Mouse (Mus musculus): Measurements from ENCODE around the gene Sit1. TPM values are rescaled to one million over a fixed set of nuclear protein-coding genes. Genes with fewer than 3 reads are reported as not detected.

The Sit1 gene
- total RNA-seq, 1 experiment = 0.31 TPM

GRCm38 (mm10) chr4:43432832-43433231, 50.7 kb downstream of the Sit1 start:
- in situ Hi-C loops (cut with MboI; ENCODE audit: low sequenced_read_pairs in 2 of 2, unreplicated experiment in 2 of 2) = loop anchor here in 1 of 2 experiments (5.0 kb wide), 1 partner anchor 54 kb away; no protein-coding TSS in a partner anchor
- TF ChIP-seq ZC3H11A (IDR thresholded peaks at IDR 0.05; ENCODE audit: borderline replicate concordance, low read depth, low read length) (no peak), HCFC1 (IDR thresholded peaks at IDR 0.05; ENCODE audit: borderline replicate concordance, insufficient read depth, low read length) (no peak), CHD2 (IDR thresholded peaks at IDR 0.05; ENCODE audit: low read depth, low read length) (no peak), ZNF384 (IDR thresholded peaks at IDR 0.05; ENCODE audit: low read depth, low read length) (no peak), MAFK (IDR thresholded peaks at IDR 0.05; ENCODE audit: insufficient read depth, low read depth, low read length) (no peak)
- DNase-seq (ENCODE audit: low read depth, low spot score) = no peak
- H3K4me3 ChIP-seq (ENCODE audit: insufficient read depth in 1 of 2, low read depth in 1 of 2, low read length in 2 of 2, poor library complexity in 1 of 2, severe bottlenecking in 1 of 2) = no peak overlapping the region
- no peak overlapping the region for H3K27ac ChIP-seq (ENCODE audit: insufficient read depth, low read depth, low read length, poor library complexity, severe bottlenecking)
- no peaks in the 10 kb centered on the region for H3K36me3 ChIP-seq (ENCODE audit: control insufficient read depth, insufficient read depth, low read length, poor library complexity, severe bottlenecking)
- H3K9ac ChIP-seq (ENCODE audit: insufficient read depth, low read depth, low read length, poor library complexity, severe bottlenecking) = no peak overlapping the region
- H3K9me3 ChIP-seq (ENCODE audit: control insufficient read depth, insufficient read depth, low read depth, low read length) = no peaks in the 10 kb centered on the region
- H3K4me1 ChIP-seq (ENCODE audit: control insufficient read depth in 2 of 2, insufficient read depth in 2 of 2, low read length in 2 of 2, poor library complexity in 1 of 2) = peaks cover 0 to 10% of the 10 kb centered on the region in 2 experiments; a peak in 2 of 4 replicates

Other genes starting within 250 kb of the Sit1 start
- gene Atp8b5, start 216.6 kb downstream of the Sit1 start, total RNA-seq (2012; rRNA removed) = 0.79 and 0.89 TPM in 2 replicates
- 12.1 and 19.0 TPM in 2 replicates for gene Rusc2, start 101.8 kb downstream of the Sit1 start, total RNA-seq (2012; rRNA removed)
- gene Fam166b, start 54.6 kb downstream of the Sit1 start, total RNA-seq (2012; rRNA removed) = 0.27 and 0.37 TPM in 2 replicates
- gene Tesk1, start 41.8 kb downstream of the Sit1 start, total RNA-seq (2012; rRNA removed) = 11.0 and 12.4 TPM in 2 replicates
- 0.40 and 0.58 TPM in 2 replicates for gene Cd72, start 29.1 kb downstream of the Sit1 start, total RNA-seq (2012; rRNA removed)
- 59.1 and 84.9 TPM in 2 replicates for gene Ccdc107, start 9.2 kb upstream of the Sit1 start, total RNA-seq (2012; rRNA removed)
- gene Arhgef39, start 16.0 kb upstream of the Sit1 start, total RNA-seq (2012; rRNA removed) = 32.1 and 44.0 TPM in 2 replicates
- gene Car9, start 23.2 kb upstream of the Sit1 start, total RNA-seq (2012; rRNA removed) = 0.21 and 0.71 TPM in 2 replicates
- 76.7 and 143 TPM in 2 replicates for gene Tpm2, start 40.0 kb upstream of the Sit1 start, total RNA-seq (2012; rRNA removed)
- gene Creb3, start 78.6 kb upstream of the Sit1 start, total RNA-seq (2012; rRNA removed) = 51.0 and 55.2 TPM in 2 replicates
- 78.1 and 105 TPM in 2 replicates for gene Tln1, start 79.0 kb upstream of the Sit1 start, total RNA-seq (2012; rRNA removed)
- 27.1 and 37.6 TPM in 2 replicates for gene Rgp1, start 95.0 kb upstream of the Sit1 start, total RNA-seq (2012; rRNA removed)
- 8.9 and 10.8 TPM in 2 replicates for gene Gba2, start 95.1 kb upstream of the Sit1 start, total RNA-seq (2012; rRNA removed)
- gene Msmp, start 100.8 kb upstream of the Sit1 start, total RNA-seq (2012; rRNA removed) = 0.48 and 0.49 TPM in 2 replicates
- 2.4 and 7.1 TPM in 2 replicates for gene Npr2, start 148.2 kb upstream of the Sit1 start, total RNA-seq (2012; rRNA removed)
- 0.27 and 0.58 TPM in 2 replicates for gene Spag8, start 169.9 kb upstream of the Sit1 start, total RNA-seq (2012; rRNA removed)
- gene Hint2, start 172.7 kb upstream of the Sit1 start, total RNA-seq (2012; rRNA removed) = 46.0 and 72.9 TPM in 2 replicates
- gene Tmem8b, start 185.2 kb upstream of the Sit1 start, total RNA-seq (2012; rRNA removed) = 1.4 and 1.9 TPM in 2 replicates
- gene Fam221b, start 185.4 kb upstream of the Sit1 start, total RNA-seq (2012; rRNA removed) = 9.3 and 13.3 TPM in 2 replicates
- not detected in 2 replicates for gene Olfr70, start 217.1 kb upstream of the Sit1 start, total RNA-seq (2012; rRNA removed)
- gene Olfr71, start 226.5 kb upstream of the Sit1 start, total RNA-seq (2012; rRNA removed) = not detected in 2 replicates
- gene Hrct1, start 243.5 kb upstream of the Sit1 start, total RNA-seq (2012; rRNA removed) = 0.26 and 0.36 TPM in 2 replicates
- gene Spaar, start 246.3 kb upstream of the Sit1 start, total RNA-seq (2012; rRNA removed) = 0.62 and 3.2 TPM in 2 replicates

All from ES-E14 (cell line).